Mouse (Mus musculus): Measurements from ENCODE around the gene Gm20503. TPM values are rescaled to one million over a fixed set of nuclear protein-coding genes. Genes with fewer than 3 reads are reported as not detected.

The Gm20503 gene
- total and polyA plus RNA-seq, 3 experiments, result 3.3 TPM; not detected in 2

DNA sequence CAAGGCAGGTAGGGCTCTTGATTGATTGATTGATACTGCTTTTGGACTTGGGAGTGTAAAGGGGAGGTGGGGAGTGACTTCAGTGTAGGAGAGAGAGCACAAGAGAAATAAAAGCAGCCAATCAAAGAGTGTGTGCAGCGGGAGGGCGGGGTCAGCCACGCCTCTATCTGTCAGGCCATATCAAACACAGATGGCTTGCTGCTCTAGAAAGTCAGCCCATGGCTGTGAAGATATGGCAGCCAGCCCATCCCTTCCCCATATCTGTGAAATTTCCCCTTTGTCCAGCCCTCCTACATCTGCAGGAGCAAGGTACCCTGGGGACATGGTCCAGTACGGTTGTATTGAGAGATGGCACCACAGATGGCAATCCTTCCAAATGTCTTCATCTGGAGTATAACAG is 32.3 kb upstream of the Gm20503 start (continued):
- no peak; the same call in 1 of the 2 replicates for TF ChIP-seq MAZ (IDR thresholded peaks at IDR 0.05; ENCODE audit: low read depth, low read length)

- no peak overlapping the region for H3K4me3 ChIP-seq (ENCODE audit: control insufficient read depth in 1 of 2, insufficient read depth in 1 of 2, low read depth in 2 of 2, low read length in 2 of 2)
- peaks cover 2 to 3% of the 10 kb centered on the region in 2 experiments; a peak in 2 of 4 replicates for H3K4me1 ChIP-seq (ENCODE audit: control insufficient read depth in 1 of 2, insufficient read depth in 2 of 2, low read length in 2 of 2)
- H3K27ac ChIP-seq (ENCODE audit: control insufficient read depth, low read depth, low read length), result no peak overlapping the region
- H3K79me2 ChIP-seq (ENCODE audit: control insufficient read depth, insufficient read depth, low read length, poor library complexity), result no peaks in the 10 kb centered on the region
- TF ChIP-seq E2F4 (IDR thresholded peaks at IDR 0.05; ENCODE audit: borderline replicate concordance, low read depth, low read length) (no peak), BHLHE40 (IDR thresholded peaks at IDR 0.05; ENCODE audit: borderline replicate concordance, low read depth, low read length) (no peak), GABPA (IDR thresholded peaks at IDR 0.05; ENCODE audit: low read depth, low read length) (no peak), RCOR1 (IDR thresholded peaks at IDR 0.05; ENCODE audit: low read depth, low read length) (no peak), ELF1 (IDR thresholded peaks at IDR 0.05; ENCODE audit: low read depth, low read length) (no peak), MXI1 (IDR thresholded peaks at IDR 0.05; ENCODE audit: low read depth, low read length) (no peak), NELFE (IDR thresholded peaks at IDR 0.05; ENCODE audit: low read depth, low read length) (no peak), TCF12 (IDR thresholded peaks at IDR 0.05; ENCODE audit: low read depth, low read length) (no peak), ZC3H11A (IDR thresholded peaks at IDR 0.05; ENCODE audit: low read depth, low read length) (no peak), JUND (IDR thresholded peaks at IDR 0.05; ENCODE audit: low read depth, low read length) (no peak), NRF1 (IDR thresholded peaks at IDR 0.05; ENCODE audit: insufficient read depth, low read depth, low read length, poor library complexity, severe bottlenecking) (no peak), ETS1 (IDR thresholded peaks at IDR 0.05; ENCODE audit: low read depth, low read length) (no peak), UBTF (IDR thresholded peaks at IDR 0.05; ENCODE audit: borderline replicate concordance, insufficient read depth, low read depth, low read length) (no peak), TAL1 (IDR thresholded peaks at IDR 0.05; ENCODE audit: low read length) (no peak), POLR2AphosphoS5 (IDR thresholded peaks at IDR 0.05; ENCODE audit: borderline replicate concordance, low read depth, low read length) (no peak)
- no peaks in the 10 kb centered on the region for H3K27me3 ChIP-seq (ENCODE audit: control insufficient read depth in 1 of 2, insufficient read depth in 2 of 2, low read length in 2 of 2)
- H3K9ac ChIP-seq (ENCODE audit: control insufficient read depth, low read depth, low read length, poor library complexity, severe bottlenecking), result no peak overlapping the region
- DNase-seq (ENCODE audit: low read depth, low spot score), result no peak
- H3K36me3 ChIP-seq (ENCODE audit: control insufficient read depth in 1 of 2, insufficient read depth in 2 of 2, low read length in 2 of 2), result peaks cover 0 to 4% of the 10 kb centered on the region in 2 experiments; a peak in 3 of 4 replicates
- H3K9me3 ChIP-seq (replicated peaks; ENCODE audit: insufficient read depth, low read length), result no peaks in the 10 kb centered on the region
Observed at GRCm38 (mm10) chr4:58975711-58976110, 27.3 kb upstream of the Gm20503 start.

GRCm38 (mm10) chr4:58981421-58981820 is 21.6 kb upstream of the Gm20503 start:
- no peak for DNase-seq (ENCODE audit: low read depth, low spot score)
- Histone ChIP-seq H3K27me3 (ENCODE audit: control insufficient read depth in 1 of 2, insufficient read depth in 2 of 2, low read length in 2 of 2) (no peaks in the 10 kb centered on the region), H3K36me3 (ENCODE audit: control insufficient read depth in 1 of 2, insufficient read depth in 2 of 2, low read length in 2 of 2) (peaks cover 0 to 7% of the 10 kb centered on the region in 2 experiments; a peak in 3 of 4 replicates), H3K9me3 (replicated peaks; ENCODE audit: insufficient read depth, low read length) (no peaks in the 10 kb centered on the region), H3K4me1 (ENCODE audit: control insufficient read depth in 1 of 2, insufficient read depth in 2 of 2, low read length in 2 of 2) (peaks cover 0 to 4% of the 10 kb centered on the region in 2 experiments; a peak in 3 of 4 replicates), H3K4me3 (ENCODE audit: control insufficient read depth in 1 of 2, insufficient read depth in 1 of 2, low read depth in 2 of 2, low read length in 2 of 2) (no peak overlapping the region), H3K79me2 (ENCODE audit: control insufficient read depth, insufficient read depth, low read length, poor library complexity) (no peaks in the 10 kb centered on the region; the same call in 1 of the 2 replicates), H3K27ac (ENCODE audit: control insufficient read depth, low read depth, low read length) (no peak overlapping the region), H3K9ac (ENCODE audit: control insufficient read depth, low read depth, low read length, poor library complexity, severe bottlenecking) (no peak overlapping the region)
- TF ChIP-seq MAZ (IDR thresholded peaks at IDR 0.05; ENCODE audit: low read depth, low read length) (no peak), UBTF (IDR thresholded peaks at IDR 0.05; ENCODE audit: borderline replicate concordance, insufficient read depth, low read depth, low read length) (no peak), SMC3 (IDR thresholded peaks at IDR 0.05; ENCODE audit: low read depth, low read length) (no peak), USF1 (IDR thresholded peaks at IDR 0.05; ENCODE audit: low read depth, low read length) (no peak), MEF2A (IDR thresholded peaks at IDR 0.05; ENCODE audit: extremely low read depth, insufficient replicate concordance, low read depth, low read length, poor library complexity, severe bottlenecking) (no peak)
